Mouse (Mus musculus): ENCODE data around the gene Gse1. TPM values are rescaled to one million over a fixed set of nuclear protein-coding genes. Genes with fewer than 3 reads are reported as not detected.

Gene Gse1
- polyA plus RNA-seq, 1 experiment from 2014 or later: 8.7 TPM

GRCm38 (mm10) chr8:120487729-120488510 is 259.7 kb downstream of the Gse1 start:
- peaks cover 80% of the 10 kb centered on the region for H3K4me1 ChIP-seq (replicated peaks)
- ATAC-seq (ENCODE audit: insufficient read depth): peak; percentile 37
- no peaks in the 10 kb centered on the region for H3K27me3 ChIP-seq
- peak overlapping the region; percentile 94 for H3K9ac ChIP-seq
- peak overlapping the region; percentile 82 for H3K4me3 ChIP-seq (replicated peaks)
- H3K9me3 ChIP-seq (replicated peaks): no peaks in the 10 kb centered on the region
- H3K27ac ChIP-seq (replicated peaks): peak overlapping the region; percentile 98
- H3K36me3 ChIP-seq (replicated peaks): no peaks in the 10 kb centered on the region; the same call in 1 of the 2 replicates
- WGBS (ENCODE audit: insufficient replicate concordance): under 1% methylated on average over 52 of the region's 55 CpGs
- peak overlapping the region; percentile 96 for H3K4me2 ChIP-seq

GRCm38 (mm10) chr8:120488636-120489131 is 260.4 kb downstream of the Gse1 start:
- peak overlapping the region; percentile 94 for H3K9ac ChIP-seq
- WGBS (ENCODE audit: insufficient replicate concordance): under 1% methylated on average over 25 of the region's 25 CpGs
- no peaks in the 10 kb centered on the region for H3K9me3 ChIP-seq (replicated peaks)
- H3K4me3 ChIP-seq (replicated peaks): peak overlapping the region; percentile 82
- H3K27ac ChIP-seq (replicated peaks): peak overlapping the region; percentile 98
- peaks cover 80% of the 10 kb centered on the region for H3K4me1 ChIP-seq (replicated peaks)
- no peak for ATAC-seq (ENCODE audit: insufficient read depth)
- no peaks in the 10 kb centered on the region for H3K27me3 ChIP-seq
- no peaks in the 10 kb centered on the region; the same call in 1 of the 2 replicates for H3K36me3 ChIP-seq (replicated peaks)
- peak overlapping the region; percentile 96 for H3K4me2 ChIP-seq

- peak overlapping the region; percentile 94 for H3K9ac ChIP-seq
- WGBS (ENCODE audit: insufficient replicate concordance): under 1% methylated on average over 73 of the region's 73 CpGs
- peak overlapping the region; percentile 96 for H3K4me2 ChIP-seq
- H3K9me3 ChIP-seq (replicated peaks): no peaks in the 10 kb centered on the region
- no peak for ATAC-seq (ENCODE audit: insufficient read depth)
- no peaks in the 10 kb centered on the region for H3K27me3 ChIP-seq
- peak overlapping the region; percentile 82 for H3K4me3 ChIP-seq (replicated peaks)
- H3K36me3 ChIP-seq (replicated peaks): no peaks in the 10 kb centered on the region; the same call in 1 of the 2 replicates
- peaks cover 80% of the 10 kb centered on the region for H3K4me1 ChIP-seq (replicated peaks)
- H3K27ac ChIP-seq (replicated peaks): peak overlapping the region; percentile 98
These were observed 261.0 kb downstream of the Gse1 start for GRCm38 (mm10) chr8:120489142-120489754.

GRCm38 (mm10) chr8:120489771-120490281 is 261.6 kb downstream of the Gse1 start:
- H3K27ac ChIP-seq (replicated peaks): peak overlapping the region; percentile 98
- H3K4me3 ChIP-seq (replicated peaks): peak overlapping the region; percentile 82
- peak overlapping the region; percentile 96 for H3K4me2 ChIP-seq

GRCm38 (mm10) chr8:120490354-120491141 is 262.3 kb downstream of the Gse1 start:
- H3K9me3 ChIP-seq (replicated peaks): no peaks in the 10 kb centered on the region
- no peaks in the 10 kb centered on the region for H3K27me3 ChIP-seq
- H3K9ac ChIP-seq: peak overlapping the region; percentile 94
- peaks cover 80% of the 10 kb centered on the region for H3K4me1 ChIP-seq (replicated peaks)
- no peak for ATAC-seq (ENCODE audit: insufficient read depth)
- H3K4me3 ChIP-seq (replicated peaks): peak overlapping the region; percentile 82
- H3K4me2 ChIP-seq: peak overlapping the region; percentile 96
- H3K27ac ChIP-seq (replicated peaks): peak overlapping the region; percentile 98
- WGBS (ENCODE audit: insufficient replicate concordance): 5% methylated on average over 12 of the region's 12 CpGs
- peaks cover 4% of the 10 kb centered on the region; the same call in 1 of the 2 replicates for H3K36me3 ChIP-seq (replicated peaks)

More at GRCm38 (mm10) chr8:120489771-120490281, 261.6 kb downstream of the Gse1 start:
- Histone ChIP-seq H3K27me3 (no peaks in the 10 kb centered on the region), H3K36me3 (replicated peaks) (peaks cover 1% of the 10 kb centered on the region; the same call in 1 of the 2 replicates), H3K9ac (peak overlapping the region; percentile 94), H3K4me1 (replicated peaks) (peaks cover 80% of the 10 kb centered on the region), H3K9me3 (replicated peaks) (no peaks in the 10 kb centered on the region)
- ATAC-seq (ENCODE audit: insufficient read depth): no peak
- WGBS (ENCODE audit: insufficient replicate concordance): under 1% methylated on average over 15 of the region's 15 CpGs

- peak overlapping the region; percentile 82 for H3K4me3 ChIP-seq (replicated peaks)
- H3K4me2 ChIP-seq: peak overlapping the region; percentile 96
- WGBS (ENCODE audit: insufficient replicate concordance): 39% methylated on average over 5 of the region's 5 CpGs
- H3K9ac ChIP-seq: peak overlapping the region; percentile 94
- ATAC-seq (ENCODE audit: insufficient read depth): no peak
- H3K9me3 ChIP-seq (replicated peaks): no peaks in the 10 kb centered on the region
- peaks cover 80% of the 10 kb centered on the region for H3K4me1 ChIP-seq (replicated peaks)
- peak overlapping the region; percentile 98; the same call in 1 of the 2 replicates for H3K27ac ChIP-seq (replicated peaks)
- no peaks in the 10 kb centered on the region for H3K27me3 ChIP-seq
- peaks cover 4% of the 10 kb centered on the region; the same call in 1 of the 2 replicates for H3K36me3 ChIP-seq (replicated peaks)
These were observed 263.0 kb downstream of the Gse1 start for GRCm38 (mm10) chr8:120491166-120491793.

- peak overlapping the region; percentile 84; the same call in 1 of the 2 replicates for H3K27ac ChIP-seq (replicated peaks)
- ATAC-seq (ENCODE audit: insufficient read depth): no peak
These were observed 264.1 kb downstream of the Gse1 start for GRCm38 (mm10) chr8:120492193-120492880.

GRCm38 (mm10) chr8:120492881-120493220 is 264.6 kb downstream of the Gse1 start:
- ATAC-seq (ENCODE audit: insufficient read depth): no peak
- no peaks in the 10 kb centered on the region for H3K27me3 ChIP-seq
- H3K4me2 ChIP-seq: peak overlapping the region; percentile 96
- H3K27ac ChIP-seq (replicated peaks): peak overlapping the region; percentile 84
- no peaks in the 10 kb centered on the region for H3K9me3 ChIP-seq (replicated peaks)
- H3K9ac ChIP-seq: peak overlapping the region; percentile 39
- H3K4me1 ChIP-seq (replicated peaks): peaks cover 83% of the 10 kb centered on the region
- peak overlapping the region; percentile 82 for H3K4me3 ChIP-seq (replicated peaks)
- peaks cover 8% of the 10 kb centered on the region; the same call in 1 of the 2 replicates for H3K36me3 ChIP-seq (replicated peaks)
- 36% methylated on average over 4 of the region's 4 CpGs for WGBS (ENCODE audit: insufficient replicate concordance)

More at GRCm38 (mm10) chr8:120492193-120492880, 264.1 kb downstream of the Gse1 start:
- 35% methylated on average over 14 of the region's 14 CpGs for WGBS (ENCODE audit: insufficient replicate concordance)
- Histone ChIP-seq H3K4me1 (replicated peaks) (peaks cover 80% of the 10 kb centered on the region), H3K36me3 (replicated peaks) (peaks cover 8% of the 10 kb centered on the region; the same call in 1 of the 2 replicates), H3K27me3 (no peaks in the 10 kb centered on the region), H3K9ac (peak overlapping the region; percentile 39), H3K4me2 (peak overlapping the region; percentile 96), H3K9me3 (replicated peaks) (no peaks in the 10 kb centered on the region), H3K4me3 (replicated peaks) (peak overlapping the region; percentile 82)

GRCm38 (mm10) chr8:120493508-120494464 is 265.5 kb downstream of the Gse1 start:
- Histone ChIP-seq H3K9ac (peak overlapping the region; percentile 39), H3K27ac (replicated peaks) (peak overlapping the region; percentile 84), H3K9me3 (replicated peaks) (no peaks in the 10 kb centered on the region), H3K27me3 (no peaks in the 10 kb centered on the region), H3K4me2 (peak overlapping the region; percentile 96), H3K36me3 (replicated peaks) (peaks cover 8% of the 10 kb centered on the region; the same call in 1 of the 2 replicates), H3K4me3 (replicated peaks) (peak overlapping the region; percentile 82), H3K4me1 (replicated peaks) (peaks cover 93% of the 10 kb centered on the region)
- no peak for ATAC-seq (ENCODE audit: insufficient read depth)
- 52% methylated on average over 16 of the region's 16 CpGs for WGBS (ENCODE audit: insufficient replicate concordance)
